Mouse (Mus musculus) midbrain, embryonic 14.5 days (tissue): ENCODE results near the gene Wnt11. TPM values are rescaled to one million over a fixed set of nuclear protein-coding genes. Genes with fewer than 3 reads are reported as not detected.

Experiments
- ATAC-seq: fragments of 200-750 bp; cut with Nextera tagmentation; 2 replicates; pipeline ENCODE4 v1.8.0; 2017; ENCODE audit warnings: moderate number of reproducible peaks, moderate library complexity; ENCODE audit not compliant: low FRiP score, low TSS enrichment
- DNase-seq: peaks from one replicate; pipeline ENCODE4 v3.0.0-alpha.2; 2015
- H3K27ac ChIP-seq: fragments of 300-500 bp; sonication (generic); replicated peaks from 2 replicates; pipeline ENCODE4 v1.5.1; 2014; ENCODE audit warnings: mild to moderate bottlenecking, low read depth, low read length, moderate library complexity
- H3K27me3 ChIP-seq: fragments of 300-500 bp; sonication (generic); 2 replicates; pipeline ENCODE4 v1.6.1; 2014; ENCODE audit warnings: low read length, control low read depth, mixed read lengths; ENCODE audit not compliant: control insufficient read depth, insufficient read depth
- H3K36me3 ChIP-seq: fragments of 300-500 bp; sonication (generic); 2 replicates; pipeline ENCODE4 v1.6.1; 2014; ENCODE audit warnings: low read length, control low read depth; ENCODE audit not compliant: control insufficient read depth, insufficient read depth
- H3K4me1 ChIP-seq: fragments of 300-500 bp; sonication (generic); 2 replicates; pipeline ENCODE4 v1.6.1; 2014; ENCODE audit warnings: mild to moderate bottlenecking, antibody characterized with exemption, low read length, control low read depth; ENCODE audit not compliant: control insufficient read depth, insufficient read depth
- H3K4me2 ChIP-seq: fragments of 300-500 bp; sonication (generic); 2 replicates; pipeline ENCODE4 v1.6.1; 2014; ENCODE audit warnings: mild to moderate bottlenecking, low read length, moderate library complexity
- H3K4me3 ChIP-seq: fragments of 300-500 bp; sonication (generic); replicated peaks from 2 replicates; pipeline ENCODE4 v1.5.1; 2014; ENCODE audit warnings: low read depth, low read length
- H3K9ac ChIP-seq: fragments of 300-500 bp; sonication (generic); replicated peaks from 2 replicates; pipeline ENCODE4 v1.6.1; 2014; ENCODE audit warnings: mild to moderate bottlenecking, low read length, moderate library complexity
- H3K9me3 ChIP-seq: fragments of 300-500 bp; sonication (generic); 2 replicates; pipeline ENCODE4 v1.6.1; 2016; ENCODE audit warnings: low read length, control low read depth, mixed read lengths; ENCODE audit not compliant: control insufficient read depth
- WGBS: fragments of 180-500 bp; shearing (Covaris S2); extraction: QIAGEN DNeasy Blood & Tissue Kit; methylation state at CpG from one replicate; pipeline ENCODE4 v1.1.7; 2014; 5-methylcytosine and 5-hydroxymethylcytosine counted together
- polyA plus RNA-seq: library from polyadenylated mRNA; unstranded; fragments of >200 nt; fragmentation: Nextera tagmentation; extraction: Ambion mirVana; gene quantifications from 2 replicates; pipeline ENCODE4 v1.2.1, GENCODE M21; 2014

Wnt11 gene
- polyA plus RNA-seq, 1 experiment from 2014 or later, result 0.64 TPM

DNA sequence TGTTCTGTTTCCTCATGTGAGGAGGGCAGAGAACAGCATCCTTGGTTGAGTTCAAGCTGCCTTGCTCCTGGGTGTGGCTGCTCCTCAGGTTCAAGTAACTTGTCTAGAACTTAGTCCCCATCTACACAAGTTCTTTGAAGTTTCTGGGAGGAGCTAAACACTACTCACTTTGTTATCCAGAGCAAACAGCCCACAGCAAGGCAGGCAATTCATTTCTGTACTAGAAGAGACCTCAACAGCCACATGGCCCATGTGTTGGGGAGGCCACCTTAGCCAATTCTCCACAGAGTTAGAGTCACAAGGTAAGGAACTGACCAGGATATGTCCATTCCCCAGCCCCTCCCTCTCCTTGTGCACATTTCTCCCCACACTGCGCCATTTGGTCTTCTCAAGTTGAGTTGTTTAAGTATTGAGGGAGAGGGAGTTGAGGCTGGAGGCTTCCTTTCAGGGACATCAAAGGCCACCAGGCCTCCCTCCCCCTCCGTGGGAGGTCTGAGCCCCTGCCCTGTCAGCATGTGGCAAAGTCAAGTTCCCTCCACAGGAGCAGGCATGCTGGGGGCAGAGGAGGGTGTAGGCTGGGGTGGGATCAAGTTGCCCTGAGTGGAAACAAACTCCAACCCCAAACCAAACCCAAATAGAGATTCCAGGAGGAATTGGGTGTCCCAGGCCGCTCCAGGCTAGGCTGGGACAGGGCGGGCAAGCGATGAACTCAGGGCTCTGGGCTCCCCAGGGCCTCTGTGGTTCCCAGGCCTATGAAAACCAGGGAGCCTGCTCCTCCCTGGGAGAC, 37.4 kb upstream of the Wnt11 start:
- 28% methylated on average over 5 of the region's 5 CpGs for WGBS
- Histone ChIP-seq H3K27me3 (no peaks in the 10 kb centered on the region), H3K4me3 (no peak overlapping the region), H3K4me2 (no peak overlapping the region), H3K27ac (no peak overlapping the region), H3K36me3 (no peaks in the 10 kb centered on the region), H3K4me1 (no peaks in the 10 kb centered on the region), H3K9ac (no peak overlapping the region), H3K9me3 (no peaks in the 10 kb centered on the region)
- no peak for DNase-seq
- ATAC-seq, result no peak

DNA sequence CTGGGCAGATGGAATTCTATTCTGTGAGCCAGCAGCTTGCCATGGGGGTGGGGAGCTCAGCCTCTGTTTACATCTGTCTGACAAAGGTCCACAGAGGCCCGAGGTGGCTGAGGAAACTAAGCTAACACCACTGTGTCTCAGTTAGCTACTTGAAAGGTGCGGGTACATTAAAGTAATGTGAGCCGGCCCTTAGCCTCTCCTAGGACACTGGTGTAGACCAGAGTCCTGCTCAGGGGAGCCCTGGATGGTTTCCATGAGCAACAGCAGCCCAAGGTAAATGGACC, 36.8 kb upstream of the Wnt11 start:
- ATAC-seq (no peak), DNase-seq (no peak)
- Histone ChIP-seq H3K27ac (no peak overlapping the region), H3K4me3 (no peak overlapping the region), H3K9me3 (no peaks in the 10 kb centered on the region), H3K4me2 (no peak overlapping the region), H3K27me3 (no peaks in the 10 kb centered on the region), H3K4me1 (no peaks in the 10 kb centered on the region), H3K9ac (no peak overlapping the region), H3K36me3 (no peaks in the 10 kb centered on the region)
- 26% methylated on average over 3 of the region's 3 CpGs for WGBS

DNA sequence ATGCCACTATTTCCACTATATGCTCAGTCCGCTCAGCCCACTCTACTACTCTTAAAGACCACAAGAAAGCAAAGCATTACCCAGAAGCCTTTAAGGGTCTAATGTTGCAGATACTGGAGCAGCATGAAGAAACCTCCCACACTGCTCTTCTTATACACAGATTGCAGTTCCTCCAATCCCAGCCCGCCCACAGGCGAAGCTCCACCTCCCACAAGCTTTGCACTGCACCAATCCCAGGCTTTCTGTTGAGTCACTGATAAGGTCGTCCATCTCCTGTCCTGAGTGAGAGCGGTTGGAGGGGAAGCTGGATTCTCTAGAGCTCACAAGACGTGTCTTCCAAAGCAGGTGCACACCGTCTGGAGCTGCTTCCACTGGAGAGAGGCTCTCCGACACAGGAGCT, 34.5 kb upstream of the Wnt11 start:
- H3K27ac ChIP-seq, result no peak overlapping the region
- H3K4me3 ChIP-seq, result no peak overlapping the region
- no peaks in the 10 kb centered on the region for H3K9me3 ChIP-seq
- no peaks in the 10 kb centered on the region for H3K4me1 ChIP-seq
- ATAC-seq (no peak), DNase-seq (no peak)
- H3K36me3 ChIP-seq, result no peaks in the 10 kb centered on the region
- no peak overlapping the region for H3K4me2 ChIP-seq
- no peak overlapping the region for H3K9ac ChIP-seq
- no peaks in the 10 kb centered on the region for H3K27me3 ChIP-seq
- 68% methylated on average over 8 of the region's 8 CpGs for WGBS

DNA sequence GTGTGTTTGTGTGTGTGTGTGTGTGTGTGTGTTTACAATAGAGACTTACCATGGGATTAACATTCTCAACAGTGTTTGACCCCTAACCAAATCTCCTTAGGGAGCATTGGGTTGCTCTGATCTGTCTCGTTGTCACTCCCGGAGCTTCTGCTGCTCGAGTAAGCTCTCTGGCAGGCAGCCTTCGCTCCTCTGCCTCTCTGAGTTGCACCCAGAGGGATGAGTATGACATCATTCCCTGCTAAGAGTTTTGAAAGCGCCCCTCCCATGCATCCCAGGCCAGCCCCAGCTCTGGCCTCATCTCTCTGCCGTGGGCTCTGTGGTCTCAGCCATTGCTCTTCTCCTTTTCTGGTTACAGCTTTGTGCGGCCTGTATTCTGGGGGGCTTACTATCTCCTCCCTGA, 33.8 kb upstream of the Wnt11 start:
- ATAC-seq, result no peak

DNA sequence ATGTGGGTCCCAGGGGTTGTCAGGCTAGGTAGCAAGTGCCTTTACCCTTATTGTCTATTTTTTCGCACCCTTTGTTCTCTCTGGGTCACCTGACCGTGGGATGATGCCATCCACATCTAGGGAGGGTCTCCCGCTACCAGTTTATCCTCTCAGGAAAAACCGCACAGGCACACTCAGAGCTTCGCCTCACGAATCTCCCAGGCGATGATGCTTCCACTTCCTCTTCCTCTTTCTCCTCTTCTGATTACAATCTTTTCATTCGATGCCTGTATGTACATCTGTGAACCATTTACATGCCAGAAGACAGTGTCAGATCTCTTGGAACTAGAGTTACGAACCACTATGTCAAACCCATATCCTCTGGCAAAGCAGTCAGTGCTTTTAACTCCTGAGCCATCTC, 31.7 kb upstream of the Wnt11 start:
- H3K9me3 ChIP-seq, result no peaks in the 10 kb centered on the region
- H3K9ac ChIP-seq, result no peak overlapping the region
- no peaks in the 10 kb centered on the region for H3K27me3 ChIP-seq
- H3K4me1 ChIP-seq, result no peaks in the 10 kb centered on the region
- no peak overlapping the region for H3K4me3 ChIP-seq
- 84% methylated on average over 9 of the region's 9 CpGs for WGBS
- no peaks in the 10 kb centered on the region for H3K36me3 ChIP-seq
- no peak overlapping the region for H3K27ac ChIP-seq
- no peak overlapping the region for H3K4me2 ChIP-seq
- ATAC-seq (no peak), DNase-seq (no peak)

More for the DNA sequence above, 33.8 kb upstream of the Wnt11 start:
- 43% methylated on average over 7 of the region's 7 CpGs for WGBS
- Histone ChIP-seq H3K36me3 (no peaks in the 10 kb centered on the region), H3K9me3 (no peaks in the 10 kb centered on the region), H3K27me3 (no peaks in the 10 kb centered on the region), H3K9ac (no peak overlapping the region), H3K27ac (no peak overlapping the region), H3K4me2 (no peak overlapping the region), H3K4me1 (no peaks in the 10 kb centered on the region), H3K4me3 (no peak overlapping the region)
- DNase-seq, result no peak

DNA sequence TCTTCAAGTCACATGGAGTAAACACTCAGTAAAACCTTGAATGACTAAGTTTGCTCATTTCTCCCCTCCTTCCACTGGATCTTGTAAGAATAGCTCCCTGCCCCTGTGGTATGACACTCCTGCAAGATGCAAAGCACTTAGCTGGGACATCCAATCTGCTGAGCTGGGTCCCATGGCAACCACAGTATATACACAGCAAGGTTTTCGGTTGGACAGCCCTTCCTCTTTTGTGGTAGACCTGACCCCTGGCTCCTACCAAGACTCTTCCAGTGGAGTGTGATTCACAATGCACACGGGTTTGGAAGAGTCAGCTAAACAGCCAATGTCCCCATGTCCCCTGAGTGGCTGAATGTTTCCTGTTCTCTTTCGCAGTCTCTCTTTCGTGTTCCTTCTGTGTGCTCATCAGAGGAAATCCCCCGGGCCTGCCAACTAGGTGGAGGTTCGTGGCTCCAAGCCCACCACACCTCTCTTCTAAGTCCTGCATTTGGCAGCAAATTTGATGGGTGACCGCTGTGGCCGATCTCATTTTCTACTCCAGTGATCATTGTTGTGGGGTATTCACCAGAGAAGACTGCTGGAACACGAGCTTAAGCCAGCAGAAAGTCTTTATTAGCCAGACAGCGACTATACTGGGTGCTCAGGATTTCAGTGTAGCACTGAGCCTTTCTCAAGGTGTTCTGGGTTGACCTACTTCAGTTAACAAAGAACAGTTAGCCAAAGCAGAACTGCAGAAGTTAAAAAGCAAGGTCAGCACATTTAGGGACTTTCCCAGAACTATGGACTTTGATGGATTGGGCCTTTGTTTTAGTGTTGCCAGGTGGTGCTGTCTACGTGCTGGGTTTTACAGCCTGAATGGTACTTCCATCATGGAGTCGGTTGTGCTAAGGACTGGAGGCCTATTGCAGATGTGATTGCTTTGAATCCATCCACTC, 29.8 kb upstream of the Wnt11 start:
- WGBS, result 38% methylated on average over 12 of the region's 12 CpGs
- ATAC-seq (no peak), DNase-seq (peak; percentile 20)
- H3K9me3 ChIP-seq, result no peaks in the 10 kb centered on the region
- H3K27me3 ChIP-seq, result no peaks in the 10 kb centered on the region
- H3K4me1 ChIP-seq, result no peaks in the 10 kb centered on the region
- H3K36me3 ChIP-seq, result no peaks in the 10 kb centered on the region
- no peak overlapping the region for H3K4me2 ChIP-seq
- H3K27ac ChIP-seq, result no peak overlapping the region
- H3K9ac ChIP-seq, result no peak overlapping the region
- H3K4me3 ChIP-seq, result no peak overlapping the region

DNA sequence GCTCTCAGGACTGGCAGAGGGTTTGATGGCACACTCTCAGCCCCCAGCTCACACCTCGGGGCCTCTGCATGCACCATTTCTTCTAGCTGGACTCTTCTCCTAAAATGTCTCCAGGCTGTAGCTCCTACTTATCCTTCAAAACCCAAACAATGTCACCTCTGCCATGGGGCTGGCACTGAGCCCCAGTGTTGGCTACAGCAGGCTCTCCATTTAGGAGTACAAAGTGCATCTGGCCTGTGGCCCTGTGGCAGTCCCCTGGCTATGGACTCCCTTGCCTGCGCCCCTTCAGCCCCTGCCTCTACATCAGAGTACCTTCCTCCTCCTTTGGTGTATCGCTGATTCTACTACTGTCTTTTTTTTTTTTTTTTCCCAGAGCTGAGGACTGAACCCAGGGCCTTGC, 28.0 kb upstream of the Wnt11 start:
- ATAC-seq, result no peak
- 77% methylated on average over 3 of the region's 3 CpGs for WGBS
- H3K36me3 ChIP-seq, result no peaks in the 10 kb centered on the region
- H3K9me3 ChIP-seq, result no peaks in the 10 kb centered on the region
- H3K4me3 ChIP-seq, result no peak overlapping the region
- no peak overlapping the region for H3K9ac ChIP-seq
- no peaks in the 10 kb centered on the region for H3K27me3 ChIP-seq
- H3K27ac ChIP-seq, result no peak overlapping the region
- H3K4me2 ChIP-seq, result no peak overlapping the region
- no peak for DNase-seq
- H3K4me1 ChIP-seq, result no peaks in the 10 kb centered on the region

DNA sequence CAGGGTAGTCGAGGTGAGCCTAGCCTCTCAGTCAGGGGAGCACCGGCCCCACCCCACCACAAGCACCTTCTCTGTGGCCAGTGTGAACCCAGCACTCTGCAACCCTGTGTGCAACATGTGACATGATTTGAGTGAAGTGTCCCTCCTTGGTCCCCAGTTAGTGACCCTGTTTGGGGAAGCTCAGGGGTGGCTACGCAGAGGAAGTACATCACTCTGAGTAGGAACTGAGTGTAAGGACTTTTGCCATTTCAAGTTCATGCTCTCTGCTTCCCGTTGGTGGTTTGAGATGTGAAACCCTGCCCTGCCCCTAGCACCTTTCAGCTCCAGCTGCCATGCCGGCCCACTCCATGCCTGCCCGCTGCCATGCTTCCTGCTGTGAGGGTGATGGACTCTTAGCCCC, 25.5 kb upstream of the Wnt11 start:
- no peaks in the 10 kb centered on the region for H3K9me3 ChIP-seq
- 85% methylated on average over 6 of the region's 6 CpGs for WGBS
- H3K4me3 ChIP-seq, result no peak overlapping the region
- no peak overlapping the region for H3K9ac ChIP-seq
- no peak overlapping the region for H3K4me2 ChIP-seq
- ATAC-seq, result no peak
- H3K36me3 ChIP-seq, result no peaks in the 10 kb centered on the region
- DNase-seq, result no peak
- no peaks in the 10 kb centered on the region for H3K27me3 ChIP-seq
- H3K27ac ChIP-seq, result no peak overlapping the region
- H3K4me1 ChIP-seq, result no peaks in the 10 kb centered on the region

DNA sequence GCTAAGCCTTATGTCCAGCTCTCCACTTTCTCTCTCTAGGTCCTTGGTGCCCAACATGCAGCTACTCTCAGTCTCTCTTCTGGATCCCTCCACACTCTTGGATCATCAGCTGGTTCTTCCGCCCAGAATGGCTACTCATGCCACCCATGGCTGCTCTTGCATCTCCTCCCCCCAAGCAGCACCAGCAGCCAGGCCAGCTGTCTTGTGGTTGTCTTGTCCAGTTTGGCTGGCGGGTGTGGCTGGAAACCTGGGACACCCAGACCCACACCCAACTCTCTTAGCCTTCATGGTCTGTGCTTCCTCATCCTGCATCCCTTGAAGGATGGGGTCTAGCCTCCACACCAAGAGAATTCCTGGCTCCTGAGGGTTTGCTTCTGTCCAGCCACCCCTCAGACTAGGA, 24.3 kb upstream of the Wnt11 start:
- no peak for ATAC-seq
- no peak for DNase-seq
- 94% methylated on average over 2 of the region's 2 CpGs for WGBS

More for the DNA sequence above, 24.3 kb upstream of the Wnt11 start:
- Histone ChIP-seq H3K4me2 (no peak overlapping the region), H3K4me3 (no peak overlapping the region), H3K36me3 (no peaks in the 10 kb centered on the region), H3K27me3 (no peaks in the 10 kb centered on the region), H3K9me3 (no peaks in the 10 kb centered on the region), H3K9ac (no peak overlapping the region), H3K27ac (no peak overlapping the region), H3K4me1 (no peaks in the 10 kb centered on the region)
